Mouse (Mus musculus) neutrophil, adult 65 days (primary cell): Measurements from ENCODE around the gene D3Ertd751e. TPM values are rescaled to one million over a fixed set of nuclear protein-coding genes. Genes with fewer than 3 reads are reported as not detected.

Experiments used
- total RNA-seq: library from RNA; stranded (reverse); gene quantifications from 2 replicates; pipeline ENCODE4 v1.2.4, GENCODE M21; 2023

Gene D3Ertd751e
- 1.7 and 2.9 TPM in 2 replicates for total RNA-seq

GRCm38 (mm10) chr3:41742278-41742934 is at the start of gene D3Ertd751e, which contains the start of gene Sclt1:
Gene D3Ertd751e, plus strand, starts transcription at chr3:41742611.
Gene Sclt1, minus strand, starts transcription at chr3:41742514.

Other genes with a start within 250 kb of the D3Ertd751e start
- gene Jade1, start 186.9 kb upstream of the D3Ertd751e start, total RNA-seq = 23.5 and 28.3 TPM in 2 replicates
- gene Sclt1, start 97 bp upstream of the D3Ertd751e start, total RNA-seq = 7.2 and 10.6 TPM in 2 replicates